Mouse (Mus musculus) kidney, postnatal 4 days (tissue): ENCODE measurements at regions not wholly inside any gene's neighbourhood (a gene's known extent, or its start where the extent isn't known, plus 50 kb on each side); places are given as distances from the start of the nearest gene placed in this dataset.

ENCODE experiments used
- DNase-seq, 2 experiments: peaks; one replicate each; pipeline ENCODE4 v3.0.0; 2021; ENCODE audit warnings: mixed read lengths in 2 of 2

DNA sequence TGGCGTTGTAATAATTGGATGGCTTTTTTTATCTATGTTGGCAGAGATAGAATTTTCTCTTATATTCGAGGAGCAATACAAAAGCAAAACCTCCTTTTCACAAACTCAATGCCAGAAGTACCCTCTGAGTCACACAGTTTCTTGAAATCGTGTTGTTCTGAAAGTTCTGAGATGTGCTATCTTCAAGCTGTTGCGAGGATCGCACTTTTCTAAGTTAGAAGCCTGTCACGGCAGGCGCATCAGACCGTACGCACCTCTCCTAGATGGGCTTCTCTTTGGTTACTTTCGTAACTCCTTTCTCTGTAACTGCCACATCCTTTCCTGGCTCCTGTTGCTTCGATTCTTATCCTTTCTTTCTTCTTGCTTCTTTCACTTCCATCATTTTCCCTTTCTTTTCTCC lies 271.2 kb upstream of the Arrdc3 start:
- no peak for DNase-seq

- no peak for DNase-seq
Measured at GRCm38 (mm10) chr13:80613167-80613883, 269.9 kb upstream of the Arrdc3 start.

GRCm38 (mm10) chr13:80613884-80614247 lies 269.3 kb upstream of the Arrdc3 start:
- DNase-seq: no peak

DNA sequence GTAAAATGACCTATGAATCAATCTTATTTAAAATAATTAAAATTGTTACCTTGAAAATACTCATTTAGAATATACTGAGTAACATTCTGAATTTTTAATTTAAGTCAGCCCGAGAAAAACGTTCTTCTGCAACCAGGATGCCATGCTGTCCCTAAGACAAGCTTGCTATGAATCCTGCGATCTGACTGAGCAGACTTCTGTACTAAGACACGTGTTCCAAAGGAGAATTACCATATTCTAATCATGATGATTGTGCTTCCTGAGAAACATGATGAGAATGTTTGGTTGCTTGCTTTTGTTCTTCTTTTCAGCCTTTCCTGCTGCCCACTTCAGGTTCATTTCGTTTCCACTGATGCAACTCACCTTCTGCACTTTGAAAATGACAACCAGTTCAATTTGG lies 268.2 kb upstream of the Arrdc3 start:
- no peak for DNase-seq

DNA sequence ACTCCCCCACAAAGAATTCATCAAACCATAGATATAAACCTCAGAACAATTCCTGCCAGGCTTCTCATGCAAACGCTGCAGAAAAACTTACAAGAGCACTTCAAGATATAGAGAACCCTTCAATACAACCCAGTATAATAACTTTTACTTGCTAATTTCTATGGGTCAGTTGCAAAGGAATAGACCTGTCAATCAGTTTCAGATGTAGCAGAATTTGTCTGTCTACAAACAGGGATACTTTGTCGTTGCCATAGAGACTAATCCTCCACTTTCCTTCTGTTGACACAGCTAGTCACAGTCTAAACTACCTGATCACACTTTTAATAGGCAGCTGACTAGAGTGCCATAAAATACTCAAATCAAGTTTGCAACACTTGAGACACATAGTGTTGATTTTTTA lies 260.2 kb upstream of the Arrdc3 start:
- DNase-seq: no peak

- DNase-seq: no peak
Measured at GRCm38 (mm10) chr13:80641334-80641733, 241.8 kb upstream of the Arrdc3 start.

DNA sequence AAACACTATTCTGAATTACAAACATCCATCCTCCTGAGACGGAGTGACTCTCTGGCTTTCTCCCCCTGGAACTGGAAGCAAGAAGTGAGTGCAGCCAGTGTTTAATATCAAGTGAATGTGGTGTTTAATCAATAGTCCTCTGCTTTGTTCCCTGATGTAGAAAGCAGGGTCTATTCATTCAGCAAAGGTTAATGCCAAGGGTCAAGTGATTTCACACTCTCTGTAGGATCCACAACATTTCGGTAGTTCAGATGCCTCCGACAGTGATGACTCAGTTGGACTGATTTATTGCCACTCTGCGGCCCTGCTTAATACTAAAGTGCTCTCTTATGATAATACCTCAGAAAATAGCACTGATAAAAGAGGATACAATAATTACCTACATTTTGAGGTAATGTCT lies 235.6 kb upstream of the Arrdc3 start:
- no peak for DNase-seq

DNA sequence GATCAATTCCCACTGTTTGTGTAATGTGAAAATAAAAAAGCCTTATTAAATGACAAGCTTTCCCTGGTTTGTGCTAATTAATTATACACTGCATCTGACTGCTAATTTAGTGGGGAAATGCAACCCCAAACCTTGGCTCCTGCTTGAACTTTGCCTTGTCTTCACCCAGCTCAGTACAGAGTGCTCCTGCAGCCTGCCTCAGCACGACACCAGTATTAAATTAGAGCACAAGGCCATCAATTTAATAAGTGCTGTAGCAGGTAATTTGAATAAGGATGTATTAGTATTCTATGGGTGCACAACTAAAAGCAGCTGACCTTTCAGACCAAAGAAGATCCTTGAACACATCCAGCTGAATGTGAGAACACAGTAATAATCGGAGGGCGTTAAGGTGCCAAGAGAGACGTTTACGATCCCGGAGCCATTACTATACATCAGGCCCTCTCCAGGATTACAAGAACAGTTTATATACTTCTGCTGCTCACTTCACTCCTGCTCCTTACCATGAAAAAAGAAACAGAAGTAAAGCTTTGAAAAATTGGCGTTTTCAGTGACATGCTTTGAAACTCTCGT lies 230.1 kb upstream of the Arrdc3 start:
- no peak for DNase-seq

DNA sequence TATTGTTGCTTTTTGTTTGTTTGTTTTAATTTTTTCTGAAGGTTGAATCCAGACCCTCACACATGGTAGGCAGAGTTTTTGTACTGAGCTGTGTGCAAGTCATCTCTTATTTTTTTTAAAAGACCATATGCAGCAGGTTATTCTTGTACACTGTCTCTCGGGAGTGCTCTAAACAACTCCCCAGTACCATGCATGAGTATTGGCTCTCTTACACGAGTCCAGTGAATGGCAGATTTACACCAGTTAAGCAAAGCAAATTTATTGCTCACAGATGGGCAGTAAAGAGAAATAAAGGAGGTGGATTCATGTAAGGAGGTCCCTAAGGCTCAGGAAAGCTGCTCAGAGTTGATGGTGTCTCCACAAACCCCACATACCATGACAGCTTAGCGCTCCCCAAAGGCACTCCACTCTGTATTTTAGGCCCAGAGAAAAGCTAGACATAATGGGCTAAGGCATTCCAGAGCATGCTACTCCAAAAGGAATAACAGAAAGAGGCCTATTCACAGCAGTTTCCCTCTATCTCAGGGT lies 216.9 kb upstream of the Arrdc3 start:
- no peak for DNase-seq

- DNase-seq: no peak
Measured at GRCm38 (mm10) chr13:80689871-80690270, 193.3 kb upstream of the Arrdc3 start.

GRCm38 (mm10) chr13:80690654-80691386 lies 192.4 kb upstream of the Arrdc3 start:
- no peak for DNase-seq

DNA sequence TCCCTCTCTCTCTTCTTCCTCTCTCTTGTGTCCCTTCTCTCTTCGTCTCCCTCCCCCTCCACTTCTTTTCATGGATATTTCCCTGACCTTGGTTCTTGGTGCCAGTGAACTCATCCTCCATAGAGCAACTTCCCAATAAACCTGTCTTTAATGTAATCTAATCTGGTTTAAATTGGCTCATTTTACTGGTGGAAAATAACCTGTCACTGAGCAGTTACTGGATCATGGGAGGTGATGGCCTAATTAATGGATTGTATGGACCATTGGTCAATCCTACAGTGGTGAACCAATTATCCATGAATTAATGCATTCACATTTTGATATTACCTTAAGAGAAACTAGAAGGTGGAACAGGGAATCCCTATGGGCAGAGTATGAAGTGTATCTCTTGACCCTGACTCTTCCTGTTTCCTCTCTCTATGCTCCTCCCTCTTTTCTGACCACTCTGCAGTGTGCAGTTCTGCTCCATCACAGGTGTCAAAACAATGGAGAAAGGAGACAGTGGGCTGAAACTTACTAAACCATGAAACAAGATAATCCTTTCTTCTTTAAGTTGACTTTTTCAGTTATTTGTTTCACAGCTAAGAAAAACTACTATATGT lies 187.5 kb upstream of the Arrdc3 start:
- no peak for DNase-seq

GRCm38 (mm10) chr13:80709531-80710306 lies 173.5 kb upstream of the Arrdc3 start:
- DNase-seq: no peak

- DNase-seq: no peak
Measured at GRCm38 (mm10) chr13:80719313-80719712, 163.9 kb upstream of the Arrdc3 start.

- no peak for DNase-seq
Measured at GRCm38 (mm10) chr13:80723215-80724006, 159.8 kb upstream of the Arrdc3 start.

- no peak for DNase-seq
Measured at GRCm38 (mm10) chr13:80729202-80729601, 154.0 kb upstream of the Arrdc3 start.

- no peak for DNase-seq
Measured at GRCm38 (mm10) chr13:80745991-80746390, 137.2 kb upstream of the Arrdc3 start.

DNA sequence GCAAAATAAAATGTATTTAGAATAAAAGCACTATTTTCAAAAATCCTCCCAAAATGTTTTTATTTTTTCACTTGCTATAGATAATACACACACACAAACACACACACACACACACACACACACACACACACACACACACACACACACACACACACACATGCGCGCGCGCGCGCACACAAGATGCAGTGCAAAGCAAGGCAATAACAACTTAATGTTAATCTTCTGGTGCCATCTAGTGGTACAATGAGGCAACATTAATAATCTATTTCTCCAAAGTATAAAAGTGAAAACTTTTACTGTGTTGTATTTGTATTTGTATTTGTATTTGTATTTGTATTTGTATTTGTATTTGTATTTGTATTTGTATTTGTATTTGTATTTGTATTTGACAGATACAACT lies 136.2 kb upstream of the Arrdc3 start:
- DNase-seq: peak; percentile 34 to 46
